Mouse (Mus musculus): ENCODE measurements at regions not wholly inside any gene's neighbourhood (a gene's known extent, or its start where the extent isn't known, plus 50 kb on each side); places are given as distances from the start of the nearest gene placed in this dataset.

DNA sequence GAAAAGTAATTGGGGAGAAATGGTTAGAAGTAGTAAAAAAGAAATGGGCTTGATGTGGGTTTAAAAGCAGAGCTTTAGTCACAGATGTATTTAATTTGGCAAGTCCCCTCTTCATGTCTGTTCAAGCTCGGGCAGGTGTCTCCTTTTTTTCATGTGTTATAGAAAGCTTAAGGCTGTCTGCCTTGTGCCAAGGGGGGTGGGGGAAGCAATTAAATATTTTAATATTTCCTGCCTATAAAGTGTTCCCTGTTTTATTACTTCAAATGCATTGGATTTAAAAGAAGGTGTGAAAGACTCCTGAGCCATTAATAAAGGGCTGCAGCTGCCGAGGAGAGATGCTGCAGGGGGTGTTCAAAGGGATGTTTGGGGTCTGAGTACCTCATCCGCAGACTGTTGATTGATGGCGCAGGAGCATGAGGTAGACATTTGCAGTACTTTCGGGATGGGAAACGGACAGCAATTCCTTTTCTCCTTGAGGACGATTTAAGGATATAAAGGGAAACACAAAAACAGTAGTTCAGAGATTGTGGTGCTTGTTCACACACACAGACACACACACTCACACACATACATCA lies 127.7 kb downstream of the Dusp6 start:
- TF ChIP-seq CTCF (IDR thresholded peaks at IDR 0.05; ENCODE audit: extremely low read depth, insufficient read length, insufficient replicate concordance, low read depth, low read length) (no peak), POLR2A (IDR thresholded peaks at IDR 0.05; ENCODE audit: low read depth, low read length) (no peak)

Measured in small intestine, adult 2 months (tissue).